Mouse (Mus musculus) left cerebral cortex, postnatal 4 days (tissue): Measurements from ENCODE around the gene Plekha6. TPM values are rescaled to one million over a fixed set of nuclear protein-coding genes. Genes with fewer than 3 reads are reported as not detected.

ENCODE experiments used
- DNase-seq: peaks from one replicate; pipeline ENCODE4 v3.0.0-alpha.2; 2022
- intact Hi-C: fragments of 180-260 bp; cut with DNase I; formaldehyde crosslinking; loops from one replicate; pipeline ENCODE4 v1.15.1; 2025
- total RNA-seq, 2 experiments: library from RNA; stranded (reverse); gene quantifications; 2 replicates each; pipeline ENCODE4 v1.2.3; 2021

The Plekha6 gene
- total RNA-seq, 2 experiments from 2014 or later, result 61.7 to 63.2 TPM

DNA sequence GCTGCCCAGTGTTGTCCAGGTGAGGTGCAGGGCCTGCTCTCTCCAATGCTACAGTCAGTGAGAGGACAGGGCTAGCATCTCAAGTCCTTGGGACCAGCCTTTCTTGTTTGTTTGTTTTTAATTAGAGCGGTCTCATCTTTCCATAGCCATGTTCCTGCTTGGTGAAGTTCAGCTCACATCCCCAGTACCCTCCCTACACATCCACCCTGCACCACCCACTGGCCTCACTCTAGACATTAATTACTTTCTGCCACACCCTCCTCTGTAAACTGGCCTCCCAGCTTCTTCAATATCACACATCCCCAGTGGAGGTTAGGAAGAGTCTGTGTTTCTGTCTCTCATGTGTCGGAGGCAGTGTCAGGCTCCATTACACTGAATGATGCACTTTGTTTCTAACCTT lies 180.3 kb downstream of the Plekha6 start:
- intact Hi-C loops, result no loop called here
- no peak for DNase-seq

DNA sequence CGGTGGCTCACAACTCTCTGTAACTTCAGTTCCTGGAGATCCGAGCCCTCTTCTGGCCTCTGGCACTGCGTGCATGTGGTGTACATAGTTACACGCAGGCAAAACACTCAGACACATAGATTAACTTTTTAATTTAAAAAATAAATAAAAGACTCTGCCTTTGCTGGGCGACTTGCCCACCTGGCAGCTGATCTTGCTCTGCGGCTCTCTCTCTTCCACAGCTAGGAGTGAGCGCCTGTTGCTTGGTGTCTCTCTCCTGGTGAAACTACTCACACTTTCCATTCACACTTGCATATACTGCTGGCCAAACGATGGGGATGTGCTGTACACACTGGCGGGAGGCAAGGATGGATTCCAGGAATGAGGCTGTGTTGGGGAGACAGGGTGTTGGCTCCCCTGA lies 182.5 kb downstream of the Plekha6 start:
- DNase-seq, result no peak
- intact Hi-C loops, result no loop called here

DNA sequence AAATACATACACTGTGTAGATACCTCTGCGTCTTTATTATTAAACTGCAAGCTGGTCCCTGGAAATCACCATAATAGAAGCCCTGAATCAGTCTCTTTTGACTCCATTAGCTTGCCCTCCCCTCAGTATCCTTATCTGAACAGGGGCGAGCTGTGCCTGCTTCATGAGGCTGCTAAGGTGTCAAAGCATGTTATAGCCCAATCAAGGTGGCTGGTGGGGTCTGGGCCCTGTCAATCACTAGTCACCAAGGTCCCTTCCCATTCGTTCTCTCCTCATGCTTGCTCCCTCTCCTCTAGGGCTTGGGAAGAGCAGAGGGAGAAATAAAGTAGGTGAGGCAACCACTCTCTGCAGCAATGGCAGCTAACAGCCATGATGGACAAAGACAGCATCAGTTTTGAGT lies 183.2 kb downstream of the Plekha6 start:
- intact Hi-C loops, result no loop called here

DNA sequence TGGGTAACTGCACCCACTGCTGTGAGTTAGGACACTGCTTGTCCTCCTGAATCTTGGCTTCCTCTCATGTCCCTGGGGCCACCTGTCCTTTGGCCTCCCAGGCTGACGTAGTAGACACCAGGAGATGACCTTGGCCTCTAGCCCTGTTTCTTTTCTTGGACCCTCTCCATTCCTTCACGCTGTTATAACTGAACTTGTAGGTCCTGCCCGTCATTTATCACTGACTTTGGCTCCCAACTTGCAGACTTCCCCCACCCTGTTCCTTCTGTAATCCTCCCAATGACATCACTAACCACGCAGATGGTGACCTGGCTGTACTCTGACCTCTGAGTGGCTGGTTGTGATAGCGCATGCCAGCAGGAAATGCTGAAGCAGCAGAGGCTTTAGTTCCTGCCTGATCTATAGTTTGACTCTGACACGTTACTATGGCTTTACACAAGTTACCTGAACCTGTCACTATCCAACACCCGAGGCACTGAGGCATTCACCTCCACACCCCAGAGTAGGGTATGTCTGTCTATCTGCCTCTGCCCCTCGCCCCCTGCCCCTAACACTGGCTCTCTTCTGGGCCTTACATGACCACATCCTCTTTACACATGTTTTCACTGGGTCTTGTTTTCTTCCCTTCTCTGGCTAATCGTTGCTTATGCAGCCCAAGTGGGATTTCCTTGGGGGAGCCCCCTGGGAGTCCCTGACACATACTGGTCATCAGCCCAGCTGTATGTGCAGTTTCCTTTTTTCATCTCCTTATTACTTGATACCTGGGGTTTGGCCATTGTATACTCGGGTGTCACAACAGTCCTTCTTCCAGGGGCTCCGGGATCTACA lies 183.9 kb downstream of the Plekha6 start:
- intact Hi-C loops, result no loop called here
- DNase-seq, result no peak

More for the DNA sequence above, 183.2 kb downstream of the Plekha6 start:
- DNase-seq, result no peak

DNA sequence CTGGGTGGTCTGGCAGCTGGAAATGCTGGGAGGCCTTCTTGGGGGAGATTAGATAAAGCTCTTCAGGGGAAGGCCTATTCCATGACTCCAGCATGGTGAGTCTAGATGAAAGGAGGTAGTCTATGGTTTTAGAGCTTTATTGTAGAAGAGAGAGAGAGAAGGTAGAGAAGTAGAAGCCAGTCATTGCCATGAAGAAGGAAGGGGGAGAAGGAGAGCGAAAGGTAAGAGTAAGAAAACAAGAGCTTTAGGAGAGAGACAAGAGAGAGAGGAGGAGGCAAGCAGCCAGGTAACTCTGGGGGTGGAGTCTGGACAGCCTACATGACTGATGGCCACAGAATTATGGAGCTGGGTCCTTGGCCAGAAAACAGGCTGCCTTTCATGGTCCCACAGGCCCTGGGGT lies 186.2 kb downstream of the Plekha6 start, which contains the start of gene Ren1:
Gene Ren1 (plus strand): TSS at position 301 of the 400 bp plus-strand sequence.
- DNase-seq, result no peak
- intact Hi-C loops, result loop anchor here (5.0 kb wide), 1 partner anchor 173 kb away; no protein-coding TSS in a partner anchor

DNA sequence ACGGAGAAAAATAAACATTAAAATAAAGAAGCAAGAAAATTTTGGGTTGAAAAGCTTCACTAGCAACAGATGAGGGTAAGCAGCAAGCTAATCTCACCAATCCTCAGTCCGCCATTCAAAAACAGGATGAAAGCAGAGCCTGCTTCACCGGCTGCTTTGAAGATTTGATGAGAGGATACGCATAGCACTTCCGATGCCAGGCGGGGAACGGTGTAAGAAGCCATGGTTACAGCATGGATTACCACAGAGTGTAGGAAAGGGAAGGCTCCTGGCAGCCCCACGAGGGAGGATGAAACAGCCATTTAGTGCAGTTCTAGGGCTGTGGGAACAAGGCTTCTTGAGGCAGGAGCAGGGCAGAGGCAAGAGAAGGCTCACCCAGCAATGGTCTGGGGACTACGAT lies 187.8 kb downstream of the Plekha6 start:
- no peak for DNase-seq
- intact Hi-C loops, result loop anchor here (5.0 kb wide), 1 partner anchor 174 kb away; no protein-coding TSS in a partner anchor

Other genes starting within 250 kb of the Plekha6 start
- 100 to 1,000 TPM; 103 to 109 TPM for gene Mdm4, start 133.6 kb upstream of the Plekha6 start, total RNA-seq
- 10 to 100 TPM; 52.0 to 56.3 TPM for gene Pik3c2b, start 118.5 kb upstream of the Plekha6 start, total RNA-seq
- 10 to 100 TPM; 44.0 to 45.4 TPM for gene Ppp1r15b, start 33.1 kb upstream of the Plekha6 start, total RNA-seq
- under 1 TPM in 1 of 2 experiments, not detected in 1; 0.78 TPM for gene Golt1a, start 145.6 kb downstream of the Plekha6 start, total RNA-seq
- gene Kiss1, start 157.7 kb downstream of the Plekha6 start, total RNA-seq, result not detected
- gene Ren1, start 186.3 kb downstream of the Plekha6 start, total RNA-seq, result not detected
- gene Etnk2, start 199.4 kb downstream of the Plekha6 start, total RNA-seq, result 10 to 100 TPM; 10.6 to 12.6 TPM